Mouse (Mus musculus): ENCODE data around the gene Ssna1. TPM values are rescaled to one million over a fixed set of nuclear protein-coding genes. Genes with fewer than 3 reads are reported as not detected.

Gene Ssna1
- polyA plus RNA-seq, 2 experiments: 76.0 to 145 TPM

- Histone ChIP-seq H3K27ac (no peak overlapping the region), H3K4me2 (ENCODE audit: low read depth) (no peak overlapping the region), H3K36me3 (replicated peaks; ENCODE audit: control insufficient read depth, insufficient read depth, low read depth) (no peaks in the 10 kb centered on the region), H3K27me3 (ENCODE audit: control insufficient read depth, insufficient read depth, low read length) (peaks cover 18% of the 10 kb centered on the region), H3K4me1 (replicated peaks; ENCODE audit: control insufficient read depth in 2 of 2, insufficient read depth in 2 of 2, low read length in 1 of 2) (peaks cover 0 to 2% of the 10 kb centered on the region in 2 experiments; a peak in 1 of 4 replicates), H3K4me3 (ENCODE audit: insufficient read depth in 1 of 2, low read depth in 2 of 2, low read length in 2 of 2) (no peak overlapping the region), H3K9me3 (ENCODE audit: control insufficient read depth, low read length) (no peaks in the 10 kb centered on the region), H3K9ac (replicated peaks) (no peak overlapping the region)
- DNase-seq (ENCODE audit: low read depth in 3 of 3, low spot score in 3 of 3) (no peak), ATAC-seq (ENCODE audit: insufficient read depth) (no peak)
- TF ChIP-seq EP300 (IDR thresholded peaks at IDR 0.05; ENCODE audit: low read depth) (no peak), CTCF (IDR thresholded peaks at IDR 0.05; ENCODE audit: low read depth) (no peak)
- 49% methylated on average over 7 of the region's 7 CpGs for WGBS (ENCODE audit: insufficient replicate concordance)
These were observed 31.9 kb upstream of the Ssna1 start for GRCm38 (mm10) chr2:25303931-25304656.

DNA sequence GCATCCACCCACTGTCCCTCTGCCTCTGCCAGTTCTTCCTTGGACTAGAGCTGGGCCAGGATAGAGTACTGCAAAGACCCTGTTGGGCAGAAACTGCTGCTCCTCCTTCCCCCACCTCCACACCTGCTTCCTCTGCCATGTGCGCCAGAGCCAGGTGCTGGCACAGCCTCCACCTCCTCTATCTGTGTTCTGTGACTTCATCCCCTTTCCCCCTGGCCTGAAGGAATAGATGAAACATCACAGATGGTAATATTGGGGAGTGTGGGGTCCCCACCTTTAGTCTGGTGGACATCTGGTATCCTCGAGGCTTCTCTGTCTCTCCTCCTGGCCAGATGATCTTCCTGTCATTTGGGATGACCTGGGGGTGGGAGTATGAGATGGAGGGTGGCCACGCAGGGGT lies 31.2 kb upstream of the Ssna1 start:
- TF ChIP-seq CTCF (IDR thresholded peaks at IDR 0.05; ENCODE audit: low read depth) (no peak), EP300 (IDR thresholded peaks at IDR 0.05; ENCODE audit: low read depth) (no peak)
- WGBS (ENCODE audit: insufficient replicate concordance): 46% methylated on average over 3 of the region's 3 CpGs
- ATAC-seq (ENCODE audit: insufficient read depth) (no peak), DNase-seq (ENCODE audit: low read depth in 3 of 3, low spot score in 3 of 3) (no peak)
- Histone ChIP-seq H3K27ac (no peak overlapping the region), H3K9me3 (ENCODE audit: control insufficient read depth, low read length) (no peaks in the 10 kb centered on the region), H3K27me3 (ENCODE audit: control insufficient read depth, insufficient read depth, low read length) (peaks cover 18% of the 10 kb centered on the region), H3K4me3 (ENCODE audit: insufficient read depth in 1 of 2, low read depth in 2 of 2, low read length in 2 of 2) (no peak overlapping the region), H3K4me1 (replicated peaks; ENCODE audit: control insufficient read depth in 2 of 2, insufficient read depth in 2 of 2, low read length in 1 of 2) (peaks cover 0 to 2% of the 10 kb centered on the region in 2 experiments; a peak in 1 of 4 replicates), H3K9ac (replicated peaks) (no peak overlapping the region), H3K36me3 (replicated peaks; ENCODE audit: control insufficient read depth, insufficient read depth, low read depth) (no peaks in the 10 kb centered on the region), H3K4me2 (ENCODE audit: low read depth) (no peak overlapping the region)

DNA sequence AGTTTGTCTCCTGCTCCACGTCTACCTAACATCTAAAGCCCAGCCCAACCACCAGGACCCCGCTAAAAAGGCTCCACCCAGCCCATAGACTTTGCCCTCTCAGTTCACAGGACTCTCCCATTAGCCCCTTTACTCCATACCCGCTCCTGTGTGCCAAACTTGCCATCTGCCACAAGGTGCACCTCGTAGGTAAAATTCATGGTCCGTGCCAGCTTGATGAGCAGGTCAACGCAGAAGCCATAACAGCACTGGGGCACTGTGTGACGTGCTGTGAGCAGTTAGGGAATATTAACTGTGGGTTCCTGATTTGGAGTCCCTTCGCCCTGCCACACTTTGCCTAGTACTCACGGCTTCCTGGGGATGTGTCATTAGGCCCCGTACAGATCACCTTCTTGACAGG lies 25.8 kb upstream of the Ssna1 start:
- no peak for ATAC-seq (ENCODE audit: insufficient read depth)
- H3K27me3 ChIP-seq (ENCODE audit: control insufficient read depth, insufficient read depth, low read length): peaks cover 3% of the 10 kb centered on the region
- TF ChIP-seq CTCF (IDR thresholded peaks at IDR 0.05; ENCODE audit: low read depth) (no peak), EP300 (IDR thresholded peaks at IDR 0.05; ENCODE audit: low read depth) (no peak)
- H3K36me3 ChIP-seq (replicated peaks; ENCODE audit: control insufficient read depth, insufficient read depth, low read depth): no peaks in the 10 kb centered on the region
- H3K27ac ChIP-seq: no peak overlapping the region
- no peak for DNase-seq (ENCODE audit: low read depth in 3 of 3, low spot score in 3 of 3)
- H3K4me1 ChIP-seq (replicated peaks; ENCODE audit: control insufficient read depth in 2 of 2, insufficient read depth in 2 of 2, low read length in 1 of 2): no peaks in the 10 kb centered on the region
- H3K4me2 ChIP-seq (ENCODE audit: low read depth): no peak overlapping the region
- no peaks in the 10 kb centered on the region for H3K9me3 ChIP-seq (ENCODE audit: control insufficient read depth, low read length)
- WGBS (ENCODE audit: insufficient replicate concordance): 62% methylated on average over 10 of the region's 10 CpGs
- H3K9ac ChIP-seq (replicated peaks): no peak overlapping the region
- H3K4me3 ChIP-seq (ENCODE audit: insufficient read depth in 1 of 2, low read depth in 2 of 2, low read length in 2 of 2): no peak overlapping the region

GRCm38 (mm10) chr2:25297093-25297492 lies 24.9 kb upstream of the Ssna1 start:
- ATAC-seq (ENCODE audit: insufficient read depth): no peak
- 60% methylated on average over 8 of the region's 8 CpGs for WGBS (ENCODE audit: insufficient replicate concordance)
- no peak for DNase-seq (ENCODE audit: low read depth in 3 of 3, low spot score in 3 of 3)
- no peaks in the 10 kb centered on the region for H3K36me3 ChIP-seq (replicated peaks; ENCODE audit: control insufficient read depth, insufficient read depth, low read depth)
- H3K27me3 ChIP-seq (ENCODE audit: control insufficient read depth, insufficient read depth, low read length): peaks cover 11% of the 10 kb centered on the region
- H3K9me3 ChIP-seq (ENCODE audit: control insufficient read depth, low read length): no peaks in the 10 kb centered on the region
- H3K27ac ChIP-seq: no peak overlapping the region
- H3K4me1 ChIP-seq (replicated peaks; ENCODE audit: control insufficient read depth in 2 of 2, insufficient read depth in 2 of 2, low read length in 1 of 2): no peaks in the 10 kb centered on the region
- H3K4me3 ChIP-seq (ENCODE audit: insufficient read depth in 1 of 2, low read depth in 2 of 2, low read length in 2 of 2): no peak overlapping the region
- H3K9ac ChIP-seq (replicated peaks): no peak overlapping the region
- TF ChIP-seq EP300 (IDR thresholded peaks at IDR 0.05; ENCODE audit: low read depth) (no peak), CTCF (IDR thresholded peaks at IDR 0.05; ENCODE audit: low read depth) (no peak)
- H3K4me2 ChIP-seq (ENCODE audit: low read depth): no peak overlapping the region

DNA sequence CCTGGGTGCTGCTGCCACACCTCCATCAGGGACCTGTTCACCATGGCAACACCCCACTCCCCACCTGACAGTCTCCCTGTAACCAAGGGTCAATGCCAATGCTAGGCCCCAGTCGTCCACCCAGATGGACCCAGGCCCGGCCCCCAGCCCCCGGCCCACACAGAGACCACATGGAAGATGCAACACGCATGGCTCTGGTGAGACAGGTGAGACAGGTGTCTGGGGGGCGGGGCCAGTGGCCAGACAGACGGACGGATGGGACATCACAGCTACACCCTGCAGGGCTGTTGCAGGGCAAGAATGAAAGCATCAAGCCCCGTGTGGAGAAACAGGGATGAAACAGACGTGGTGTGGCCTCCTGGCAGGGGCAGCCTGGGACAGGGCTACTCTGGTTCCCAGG lies 21.5 kb upstream of the Ssna1 start:
- Histone ChIP-seq H3K9ac (replicated peaks) (no peak overlapping the region), H3K27me3 (ENCODE audit: control insufficient read depth, insufficient read depth, low read length) (peaks cover 45% of the 10 kb centered on the region), H3K4me3 (ENCODE audit: insufficient read depth in 1 of 2, low read depth in 2 of 2, low read length in 2 of 2) (no peak overlapping the region), H3K4me2 (ENCODE audit: low read depth) (no peak overlapping the region), H3K27ac (no peak overlapping the region), H3K4me1 (replicated peaks; ENCODE audit: control insufficient read depth in 2 of 2, insufficient read depth in 2 of 2, low read length in 1 of 2) (no peaks in the 10 kb centered on the region), H3K36me3 (replicated peaks; ENCODE audit: control insufficient read depth, insufficient read depth, low read depth) (no peaks in the 10 kb centered on the region), H3K9me3 (ENCODE audit: control insufficient read depth, low read length) (no peaks in the 10 kb centered on the region)
- no peak for TF ChIP-seq CTCF (IDR thresholded peaks at IDR 0.05; ENCODE audit: low read depth)
- TF ChIP-seq EP300 (IDR thresholded peaks at IDR 0.05; ENCODE audit: low read depth): no peak
- ATAC-seq (ENCODE audit: insufficient read depth) (no peak), DNase-seq (ENCODE audit: low read depth in 3 of 3, low spot score in 3 of 3) (no peak)
- 49% methylated on average over 9 of the region's 9 CpGs for WGBS (ENCODE audit: insufficient replicate concordance)

Data from liver, embryonic 14.5 days (tissue).